Mouse (Mus musculus): ENCODE results near the gene Ctdnep1. TPM values are rescaled to one million over a fixed set of nuclear protein-coding genes. Genes with fewer than 3 reads are reported as not detected.

The Ctdnep1 gene
- polyA plus RNA-seq, 1 experiment from 2014 or later, result 23.9 TPM

DNA sequence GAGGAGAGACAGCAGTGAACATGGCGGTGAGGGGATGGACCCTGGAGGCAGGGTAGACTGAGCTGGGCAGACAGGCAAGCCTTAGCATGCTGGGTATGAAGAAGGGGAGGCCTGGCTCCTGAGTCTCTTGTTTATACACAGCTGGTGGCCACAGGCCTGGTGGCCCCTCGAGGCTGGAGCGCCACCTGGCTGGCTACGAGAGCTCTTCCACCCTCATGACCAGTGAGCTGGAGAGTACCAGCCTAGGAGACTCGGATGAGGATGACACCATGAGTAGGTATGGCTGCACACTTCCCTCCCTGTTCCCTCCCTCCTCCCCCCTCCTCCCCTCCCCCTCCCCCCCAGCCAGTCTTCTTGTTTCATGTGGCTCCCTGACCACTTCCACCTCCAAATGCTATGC lies 24.6 kb downstream of the Ctdnep1 start:
- H3K36me3 ChIP-seq (ENCODE audit: control insufficient read depth, insufficient read depth), result peaks cover 52% of the 10 kb centered on the region

DNA sequence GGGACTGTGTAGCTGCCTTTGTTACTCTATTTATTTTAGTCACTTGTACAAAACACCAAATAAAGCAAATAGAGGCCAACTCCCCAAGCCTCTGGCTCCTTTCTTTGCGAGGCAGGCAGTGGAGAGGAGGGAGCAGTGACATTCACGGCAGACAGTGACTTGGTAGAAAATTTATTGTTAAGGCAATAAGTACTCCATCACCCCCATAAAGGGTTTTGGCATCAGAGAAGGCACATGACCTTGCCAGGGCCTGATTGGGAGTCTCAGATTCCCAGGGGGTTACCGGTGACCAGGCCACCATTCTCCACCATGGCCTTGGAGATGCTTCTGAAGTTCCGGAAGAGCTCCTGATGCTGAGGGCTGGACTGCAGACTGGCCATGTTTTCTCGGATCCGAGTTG lies 29.1 kb downstream of the Ctdnep1 start:
- Histone ChIP-seq H3K36me3 (ENCODE audit: control insufficient read depth, insufficient read depth) (peaks cover 75% of the 10 kb centered on the region), H3K4me2 (ENCODE audit: low read depth, low read length) (no peak overlapping the region), H3K27ac (ENCODE audit: low read length) (no peak overlapping the region), H3K27me3 (ENCODE audit: control insufficient read depth, insufficient read depth, low read length) (no peaks in the 10 kb centered on the region), H3K9ac (ENCODE audit: low read length) (no peak overlapping the region), H3K4me1 (ENCODE audit: control insufficient read depth, insufficient read depth, low read length) (peaks cover 10% of the 10 kb centered on the region), H3K9me3 (replicated peaks; ENCODE audit: control insufficient read depth, low read length) (no peaks in the 10 kb centered on the region), H3K4me3 (ENCODE audit: low read length) (no peak overlapping the region)
- WGBS, result 83% methylated on average over 6 of the region's 6 CpGs
- no peak for ATAC-seq (replicated peaks; ENCODE audit: extremely low read depth, insufficient read depth, low FRiP score)

More for the DNA sequence above, 24.6 kb downstream of the Ctdnep1 start:
- Histone ChIP-seq H3K9me3 (replicated peaks; ENCODE audit: control insufficient read depth, low read length) (no peaks in the 10 kb centered on the region), H3K27ac (ENCODE audit: low read length) (no peak overlapping the region), H3K4me2 (ENCODE audit: low read depth, low read length) (no peak overlapping the region), H3K4me1 (ENCODE audit: control insufficient read depth, insufficient read depth, low read length) (peaks cover 21% of the 10 kb centered on the region), H3K27me3 (ENCODE audit: control insufficient read depth, insufficient read depth, low read length) (no peaks in the 10 kb centered on the region), H3K4me3 (ENCODE audit: low read length) (no peak overlapping the region), H3K9ac (ENCODE audit: low read length) (no peak overlapping the region)
- no peak for ATAC-seq (replicated peaks; ENCODE audit: extremely low read depth, insufficient read depth, low FRiP score)
- WGBS, result 67% methylated on average over 5 of the region's 5 CpGs

DNA sequence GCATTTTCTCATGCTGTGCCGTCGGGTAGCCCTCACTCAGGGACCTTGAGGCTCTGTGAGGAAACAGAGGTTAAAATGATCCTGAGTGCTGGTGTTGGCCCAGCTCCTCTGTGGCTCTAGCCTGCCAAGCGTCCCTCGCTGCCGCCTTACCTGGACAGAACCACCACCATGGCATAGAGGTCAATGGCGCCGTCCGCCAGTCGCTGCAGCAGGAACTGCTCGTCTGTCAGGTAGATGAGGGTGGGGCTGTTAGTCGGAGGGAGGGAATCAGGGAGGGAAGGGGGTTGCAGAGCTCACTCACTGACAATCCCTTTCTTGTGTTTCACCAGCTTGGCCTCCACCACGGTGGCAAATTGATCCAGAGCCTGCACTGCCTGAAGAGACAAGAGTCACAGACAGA lies 29.6 kb downstream of the Ctdnep1 start:
- Histone ChIP-seq H3K9ac (ENCODE audit: low read length) (no peak overlapping the region), H3K36me3 (ENCODE audit: control insufficient read depth, insufficient read depth) (peaks cover 71% of the 10 kb centered on the region), H3K4me1 (ENCODE audit: control insufficient read depth, insufficient read depth, low read length) (peaks cover 13% of the 10 kb centered on the region), H3K27ac (ENCODE audit: low read length) (no peak overlapping the region), H3K4me2 (ENCODE audit: low read depth, low read length) (no peak overlapping the region), H3K4me3 (ENCODE audit: low read length) (no peak overlapping the region), H3K9me3 (replicated peaks; ENCODE audit: control insufficient read depth, low read length) (no peaks in the 10 kb centered on the region), H3K27me3 (ENCODE audit: control insufficient read depth, insufficient read depth, low read length) (no peaks in the 10 kb centered on the region)
- ATAC-seq (replicated peaks; ENCODE audit: extremely low read depth, insufficient read depth, low FRiP score), result no peak
- 84% methylated on average over 12 of the region's 12 CpGs for WGBS

DNA sequence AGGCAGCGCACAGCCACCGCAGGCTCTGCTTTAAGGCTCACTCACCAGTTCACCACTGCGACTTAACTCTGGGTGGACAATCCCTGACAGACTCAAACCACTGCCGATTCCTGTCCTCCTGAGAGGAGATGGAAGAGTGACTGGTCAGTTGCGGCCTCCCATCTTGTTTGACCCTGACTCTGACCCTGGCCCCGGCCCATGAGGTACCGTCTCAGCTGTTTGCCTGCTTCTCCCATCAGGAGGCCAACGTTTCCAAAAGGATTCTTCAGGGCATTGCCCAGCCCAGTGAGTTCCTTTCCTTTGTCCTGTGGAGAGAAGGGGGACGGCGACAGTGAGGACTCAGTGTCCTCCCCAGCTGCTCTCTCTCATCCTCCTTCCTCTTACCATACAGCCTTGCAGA lies 30.0 kb downstream of the Ctdnep1 start:
- Histone ChIP-seq H3K36me3 (ENCODE audit: control insufficient read depth, insufficient read depth) (peaks cover 68% of the 10 kb centered on the region), H3K4me1 (ENCODE audit: control insufficient read depth, insufficient read depth, low read length) (peaks cover 13% of the 10 kb centered on the region), H3K4me3 (ENCODE audit: low read length) (no peak overlapping the region), H3K27ac (ENCODE audit: low read length) (no peak overlapping the region), H3K27me3 (ENCODE audit: control insufficient read depth, insufficient read depth, low read length) (no peaks in the 10 kb centered on the region), H3K9ac (ENCODE audit: low read length) (no peak overlapping the region), H3K4me2 (ENCODE audit: low read depth, low read length) (no peak overlapping the region), H3K9me3 (replicated peaks; ENCODE audit: control insufficient read depth, low read length) (no peaks in the 10 kb centered on the region)
- 89% methylated on average over 10 of the region's 10 CpGs for WGBS
- ATAC-seq (replicated peaks; ENCODE audit: extremely low read depth, insufficient read depth, low FRiP score), result no peak

DNA sequence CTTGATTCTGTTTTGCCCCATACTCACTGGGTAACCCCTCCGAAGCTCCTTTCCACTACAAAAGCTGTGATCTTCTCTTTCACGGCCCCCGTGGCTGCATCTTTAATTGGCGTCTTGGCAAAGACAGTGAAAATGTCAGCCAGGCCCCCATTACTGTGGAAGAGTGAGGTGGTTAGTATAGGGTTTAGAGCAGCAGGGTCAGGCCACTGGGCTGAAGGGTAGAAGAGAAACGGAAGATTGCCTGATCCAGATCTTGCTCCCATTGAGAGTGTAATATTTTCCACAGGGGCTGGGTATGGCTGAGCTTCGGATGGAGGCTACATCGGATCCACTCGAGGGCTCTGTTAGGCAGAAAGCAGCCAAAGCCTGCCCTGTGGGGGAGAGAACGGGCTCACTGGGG lies 32.0 kb downstream of the Ctdnep1 start:
- Histone ChIP-seq H3K9me3 (replicated peaks; ENCODE audit: control insufficient read depth, low read length) (no peaks in the 10 kb centered on the region), H3K27ac (ENCODE audit: low read length) (no peak overlapping the region), H3K27me3 (ENCODE audit: control insufficient read depth, insufficient read depth, low read length) (no peaks in the 10 kb centered on the region), H3K4me1 (ENCODE audit: control insufficient read depth, insufficient read depth, low read length) (peaks cover 20% of the 10 kb centered on the region), H3K36me3 (ENCODE audit: control insufficient read depth, insufficient read depth) (peaks cover 50% of the 10 kb centered on the region), H3K4me2 (ENCODE audit: low read depth, low read length) (no peak overlapping the region), H3K4me3 (ENCODE audit: low read length) (no peak overlapping the region), H3K9ac (ENCODE audit: low read length) (no peak overlapping the region)
- WGBS, result 83% methylated on average over 9 of the region's 9 CpGs
- ATAC-seq (replicated peaks; ENCODE audit: extremely low read depth, insufficient read depth, low FRiP score), result no peak

DNA sequence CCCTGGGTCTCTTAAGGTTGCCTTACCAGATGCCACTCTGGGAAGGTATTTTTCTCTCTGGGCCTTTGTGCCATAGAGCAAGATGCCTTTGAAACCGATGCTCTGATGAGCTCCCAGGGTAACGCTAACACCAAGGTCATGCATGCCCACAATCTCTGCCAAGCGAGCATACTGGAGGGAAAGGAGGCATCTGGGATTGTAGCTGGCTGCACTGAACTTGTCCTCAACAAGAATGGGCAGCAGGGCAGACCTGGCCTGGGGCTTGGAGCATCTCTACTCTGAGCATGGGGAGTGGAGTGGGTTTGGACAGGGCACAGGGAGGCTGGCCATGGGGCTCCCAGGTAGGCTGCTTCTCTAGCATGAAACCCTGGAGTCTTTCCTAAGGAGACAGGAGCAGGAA lies 32.5 kb downstream of the Ctdnep1 start:
- WGBS, result 80% methylated on average over 3 of the region's 3 CpGs
- Histone ChIP-seq H3K9me3 (replicated peaks; ENCODE audit: control insufficient read depth, low read length) (no peaks in the 10 kb centered on the region), H3K36me3 (ENCODE audit: control insufficient read depth, insufficient read depth) (peaks cover 45% of the 10 kb centered on the region), H3K4me3 (ENCODE audit: low read length) (no peak overlapping the region), H3K27ac (ENCODE audit: low read length) (no peak overlapping the region), H3K27me3 (ENCODE audit: control insufficient read depth, insufficient read depth, low read length) (no peaks in the 10 kb centered on the region), H3K9ac (ENCODE audit: low read length) (no peak overlapping the region), H3K4me2 (ENCODE audit: low read depth, low read length) (no peak overlapping the region), H3K4me1 (ENCODE audit: control insufficient read depth, insufficient read depth, low read length) (peaks cover 23% of the 10 kb centered on the region)
- no peak for ATAC-seq (replicated peaks; ENCODE audit: extremely low read depth, insufficient read depth, low FRiP score)

DNA sequence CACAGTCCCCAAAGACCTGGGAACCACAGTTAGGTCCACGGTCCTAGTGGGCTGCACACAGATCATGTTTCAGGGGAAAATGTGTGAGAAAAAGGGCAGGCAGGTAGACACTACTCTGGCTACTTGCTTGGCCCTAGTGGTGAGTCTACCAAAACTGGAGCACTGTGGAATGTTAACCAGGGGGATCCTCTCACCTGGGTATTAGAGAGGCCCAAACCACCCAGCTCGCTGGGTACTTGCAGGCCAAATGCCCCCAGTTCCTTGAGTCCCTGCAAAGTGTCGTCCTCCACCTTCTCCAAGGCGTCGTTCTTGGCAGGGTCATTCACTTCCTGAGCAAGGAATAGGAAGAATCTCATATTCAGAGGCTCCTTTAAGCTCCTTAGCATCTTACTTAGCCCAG lies 33.1 kb downstream of the Ctdnep1 start:
- Histone ChIP-seq H3K4me3 (ENCODE audit: low read length) (peak overlapping the region; percentile 85), H3K4me2 (ENCODE audit: low read depth, low read length) (peak overlapping the region; percentile 66), H3K4me1 (ENCODE audit: control insufficient read depth, insufficient read depth, low read length) (peaks cover 27% of the 10 kb centered on the region), H3K27me3 (ENCODE audit: control insufficient read depth, insufficient read depth, low read length) (no peaks in the 10 kb centered on the region), H3K9me3 (replicated peaks; ENCODE audit: control insufficient read depth, low read length) (no peaks in the 10 kb centered on the region), H3K36me3 (ENCODE audit: control insufficient read depth, insufficient read depth) (peaks cover 39% of the 10 kb centered on the region), H3K27ac (ENCODE audit: low read length) (no peak overlapping the region), H3K9ac (ENCODE audit: low read length) (peak overlapping the region; percentile 85)
- 52% methylated on average over 5 of the region's 5 CpGs for WGBS
- ATAC-seq (replicated peaks; ENCODE audit: extremely low read depth, insufficient read depth, low FRiP score), result no peak

DNA sequence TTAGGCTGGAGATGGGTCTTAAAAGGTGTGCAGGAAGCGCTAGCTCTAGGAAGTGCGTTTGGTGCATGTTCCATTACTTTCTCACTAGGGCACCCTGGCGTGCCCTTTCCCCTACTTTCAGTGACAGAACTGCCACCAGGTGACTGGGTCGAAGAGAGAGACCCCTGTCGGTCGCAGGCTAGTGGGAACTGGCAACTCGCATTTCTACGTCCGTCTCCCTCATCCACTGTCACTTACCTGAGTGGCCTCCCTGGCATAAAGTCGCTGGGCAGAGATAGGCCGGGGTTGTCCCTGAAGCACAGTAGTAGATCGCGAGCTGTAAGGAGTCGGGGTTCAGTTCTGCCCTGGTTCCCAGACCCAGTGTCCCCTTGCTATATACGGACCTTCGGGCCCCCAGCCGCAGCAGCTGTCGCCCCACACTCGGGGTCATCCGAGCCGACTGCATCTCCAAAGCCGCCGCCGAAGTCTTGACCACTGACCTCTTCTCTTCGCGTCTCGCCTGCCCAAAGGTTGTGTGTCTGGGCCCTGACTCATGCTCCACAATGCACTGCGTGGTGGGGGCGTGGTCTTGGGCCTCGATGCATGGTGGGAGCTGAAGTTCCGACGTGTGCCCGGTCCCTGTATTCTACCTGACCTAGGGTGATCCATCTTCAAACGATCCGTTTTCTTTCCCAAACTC lies 34.1 kb downstream of the Ctdnep1 start, which contains the start of gene Acadvl:
Gene Acadvl (minus strand): TSS at position 532 of the 679 bp plus-strand sequence.
- Histone ChIP-seq H3K36me3 (ENCODE audit: control insufficient read depth, insufficient read depth) (peaks cover 30% of the 10 kb centered on the region), H3K27ac (ENCODE audit: low read length) (peak within 1 kb of the TSS; percentile 84), H3K27me3 (ENCODE audit: control insufficient read depth, insufficient read depth, low read length) (no peaks in the 10 kb centered on the region), H3K4me3 (ENCODE audit: low read length) (peak within 1 kb of the TSS; percentile 85), H3K9me3 (replicated peaks; ENCODE audit: control insufficient read depth, low read length) (no peaks in the 10 kb centered on the region), H3K9ac (ENCODE audit: low read length) (peak within 1 kb of the TSS; percentile 85), H3K4me1 (ENCODE audit: control insufficient read depth, insufficient read depth, low read length) (peaks cover 32% of the 10 kb centered on the region), H3K4me2 (ENCODE audit: low read depth, low read length) (peak within 1 kb of the TSS; percentile 66)
- WGBS, result under 1% methylated on average over 35 of the region's 35 CpGs
- peak; percentile 85 for ATAC-seq (replicated peaks; ENCODE audit: extremely low read depth, insufficient read depth, low FRiP score)

DNA sequence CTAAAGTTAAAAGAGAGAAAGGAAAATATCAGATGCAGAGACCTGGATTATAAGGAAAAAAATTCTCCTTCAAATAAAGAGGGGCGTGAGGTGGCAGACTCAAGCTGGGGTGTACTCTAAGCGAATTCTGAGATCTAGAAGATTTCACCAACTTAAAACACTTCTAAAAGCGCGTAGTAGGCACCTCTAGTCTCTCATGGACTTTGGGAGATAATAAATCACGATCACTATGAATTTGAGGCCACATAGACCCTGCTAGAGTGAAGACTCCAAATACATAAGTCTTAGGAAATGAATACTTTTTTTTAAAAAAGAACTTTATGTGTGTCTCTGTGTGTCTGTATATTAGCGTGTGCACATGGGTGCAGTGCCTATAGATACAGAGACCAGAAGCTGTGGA lies 34.7 kb downstream of the Ctdnep1 start:
- ATAC-seq (replicated peaks; ENCODE audit: extremely low read depth, insufficient read depth, low FRiP score), result no peak
- Histone ChIP-seq H3K4me1 (ENCODE audit: control insufficient read depth, insufficient read depth, low read length) (peaks cover 39% of the 10 kb centered on the region), H3K27me3 (ENCODE audit: control insufficient read depth, insufficient read depth, low read length) (no peaks in the 10 kb centered on the region), H3K27ac (ENCODE audit: low read length) (no peak overlapping the region), H3K4me3 (ENCODE audit: low read length) (no peak overlapping the region; the same call in 1 of the 2 replicates), H3K9me3 (replicated peaks; ENCODE audit: control insufficient read depth, low read length) (no peaks in the 10 kb centered on the region), H3K9ac (ENCODE audit: low read length) (peak overlapping the region; percentile 85), H3K36me3 (ENCODE audit: control insufficient read depth, insufficient read depth) (peaks cover 23% of the 10 kb centered on the region), H3K4me2 (ENCODE audit: low read depth, low read length) (peak overlapping the region; percentile 66)
- WGBS, result 58% methylated on average over 6 of the region's 6 CpGs
